Mouse (Mus musculus): Measurements from ENCODE around the gene Nms.

DNA sequence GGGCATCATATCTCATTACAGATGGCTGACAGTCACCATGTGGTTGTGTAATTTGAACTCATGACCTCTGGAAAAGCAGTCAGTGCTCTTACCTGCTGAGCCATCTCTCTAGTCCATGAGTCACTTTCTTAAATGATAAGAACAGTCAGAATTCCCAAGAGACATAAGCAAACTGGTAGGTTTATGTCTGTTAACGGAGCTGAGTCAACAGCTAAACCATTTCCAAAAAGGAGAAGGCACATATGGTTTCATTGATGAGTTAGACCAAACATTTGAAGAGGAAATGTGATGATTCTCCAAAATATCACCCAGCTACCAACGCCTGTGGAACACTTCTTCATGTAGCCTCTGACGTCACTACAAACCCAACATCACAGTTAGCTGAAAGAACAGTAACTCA lies 32.8 kb downstream of the Nms start:
- TF ChIP-seq CTCF (conservative IDR thresholded peaks at IDR 0.05; ENCODE audit: low read length) (no peak), NANOG (IDR thresholded peaks at IDR 0.05; ENCODE audit: borderline replicate concordance, low read length) (no peak)

All from E14TG2a.4 (cell line).